Mouse (Mus musculus): ENCODE measurements around the gene Dnaic1.
"Not testable (repeated sequence)": the region's sequence is repeated elsewhere in the genome, so short reads cannot be mapped to it uniquely, and the experiment has no call there.

GRCm38 (mm10) chr4:41685882-41686492, 116.4 kb downstream of the Dnaic1 start:
- TF ChIP-seq EP300 (IDR thresholded peaks at IDR 0.05; ENCODE audit: low read length); CTCF (conservative IDR thresholded peaks at IDR 0.05 in 1 of 2, IDR thresholded peaks at IDR 0.05 in 1 of 2; ENCODE audit: low read depth in 2 of 2, low read length in 2 of 2); POLR2A (IDR thresholded peaks at IDR 0.05; ENCODE audit: low read depth, low read length); MAFK (IDR thresholded peaks at IDR 0.05; ENCODE audit: insufficient replicate concordance, low read length); JUND (conservative IDR thresholded peaks at IDR 0.05; ENCODE audit: low read depth, low read length); TCF12 (IDR thresholded peaks at IDR 0.05; ENCODE audit: low read depth, low read length); RCOR1 (conservative IDR thresholded peaks at IDR 0.05; ENCODE audit: low read depth, low read length); SIN3A (IDR thresholded peaks at IDR 0.05; ENCODE audit: low read length); E2F4 (IDR thresholded peaks at IDR 0.05; ENCODE audit: insufficient replicate concordance, low read depth, low read length); KAT2A (IDR thresholded peaks at IDR 0.05; ENCODE audit: insufficient replicate concordance, low read length); ZKSCAN1 (IDR thresholded peaks at IDR 0.05; ENCODE audit: borderline replicate concordance, low read depth, low read length); POLR2AphosphoS2 (IDR thresholded peaks at IDR 0.05; ENCODE audit: low read depth, low read length); RAD21 (IDR thresholded peaks at IDR 0.05; ENCODE audit: low read depth, low read length): not testable (repeated sequence)

Data from CH12.LX (cell line).